ENCODE assay signal across 18 mouse cellular contexts in genomic region chr11:56307051-56307450, GRCm38 (mm10).
DNase-seq lines count a peak whose midpoint lies in the region; ATAC-seq and TF ChIP-seq lines count a peak whose summit lies in the region.
"Had no signal": no experiment of that assay in that cellular context is flagged by ENCODE, and none has a peak within 500 bp of the region (broad histone marks: within the 10 kb centered on the region; RNA-seq: fewer than 3 reads in every experiment).

No protein-coding gene starts in this region.

- no peak overlapping the region for H3K9ac ChIP-seq in kidney, embryonic 15.5 days
- H3K9ac ChIP-seq: hindbrain, embryonic 12.5 days; limb, embryonic 13.5 days; midbrain, embryonic 13.5 days; neural tube, embryonic 13.5 days had no signal

- no peaks in the 10 kb centered on the region for H3K36me3 ChIP-seq in kidney, embryonic 15.5 days
- no peaks in the 10 kb centered on the region for H3K36me3 ChIP-seq in testis, adult 2 months (ENCODE audit: control insufficient read depth, insufficient read depth, low read length)
- H3K36me3 ChIP-seq: hindbrain, embryonic 12.5 days; limb, embryonic 13.5 days; midbrain, embryonic 13.5 days; neural tube, embryonic 13.5 days had no signal

- TF ChIP-seq CTCF in testis, adult 2 months (IDR thresholded peaks at IDR 0.05; ENCODE audit: control insufficient read depth, insufficient read depth, insufficient replicate concordance, low read depth, low read length), result peak; percentile 9; the same call in 1 of the 2 replicates

- no peaks in the 10 kb centered on the region for H3K4me1 ChIP-seq in kidney, embryonic 15.5 days
- no peaks in the 10 kb centered on the region for H3K4me1 ChIP-seq in testis, adult 2 months (ENCODE audit: control insufficient read depth, insufficient read depth, low read length)
- H3K4me1 ChIP-seq: hindbrain, embryonic 12.5 days; limb, embryonic 13.5 days; midbrain, embryonic 13.5 days; neural tube, embryonic 13.5 days had no signal

- DNase-seq in adrenal gland, adult 2 months, result peak; percentile 4
- DNase-seq in adrenal gland, adult 18-20 months (ENCODE audit: low spot score in 2 of 2), result no peak
- peak; percentile 2 to 4 for DNase-seq in kidney, postnatal 4 days
- no peak for DNase-seq in testis, postnatal 14 days (ENCODE audit: low spot score)
- DNase-seq in heart, postnatal 25 days (ENCODE audit: low spot score), result no peak
- DNase-seq: adrenal gland, postnatal 25 days; cerebellum, adult 11-12 months; kidney, adult 8-10 months; lung, postnatal 10 days; right cerebral cortex, adult 18-20 months; thymus, adult 2 months had no signal

- no peak for ATAC-seq in kidney, embryonic 15.5 days (replicated peaks; ENCODE audit: low FRiP score)
- ATAC-seq in megakaryocyte-erythroid progenitor cell, adult 5-6 weeks (replicated peaks; ENCODE audit: low FRiP score, low TSS enrichment, poor library complexity, severe bottlenecking), result no peak
- ATAC-seq: midbrain, embryonic 13.5 days had no signal

- no peak overlapping the region for H3K4me3 ChIP-seq in kidney, embryonic 15.5 days (replicated peaks)
- H3K4me3 ChIP-seq in testis, adult 2 months (ENCODE audit: control insufficient read depth, low read depth, low read length), result no peak overlapping the region
- H3K4me3 ChIP-seq: hindbrain, embryonic 12.5 days; limb, embryonic 13.5 days; midbrain, embryonic 13.5 days; neural tube, embryonic 13.5 days had no signal

- no peak overlapping the region for H3K27ac ChIP-seq in kidney, embryonic 15.5 days
- H3K27ac ChIP-seq in testis, adult 2 months (ENCODE audit: control insufficient read depth, insufficient read depth, low read depth, low read length), result no peak overlapping the region
- H3K27ac ChIP-seq: hindbrain, embryonic 12.5 days; limb, embryonic 13.5 days; midbrain, embryonic 13.5 days; neural tube, embryonic 13.5 days had no signal

- H3K4me2 ChIP-seq in kidney, embryonic 15.5 days, result no peak overlapping the region
- H3K4me2 ChIP-seq: hindbrain, embryonic 12.5 days; limb, embryonic 13.5 days; midbrain, embryonic 13.5 days; neural tube, embryonic 13.5 days had no signal

- H3K27me3 ChIP-seq in kidney, embryonic 15.5 days, result no peaks in the 10 kb centered on the region
- no peaks in the 10 kb centered on the region for H3K27me3 ChIP-seq in testis, adult 2 months (ENCODE audit: control insufficient read depth, insufficient read depth, low read length)
- H3K27me3 ChIP-seq: hindbrain, embryonic 12.5 days; limb, embryonic 13.5 days; midbrain, embryonic 13.5 days; neural tube, embryonic 13.5 days had no signal

- no peak for TF ChIP-seq POLR2A in testis, adult 2 months (IDR thresholded peaks at IDR 0.05; ENCODE audit: control insufficient read depth, low read depth, low read length)

- WGBS in kidney, embryonic 15.5 days, result 33% methylated on average over 3 of the region's 3 CpGs

- no peaks in the 10 kb centered on the region for H3K9me3 ChIP-seq in kidney, embryonic 15.5 days (replicated peaks)
- H3K9me3 ChIP-seq: hindbrain, embryonic 12.5 days; limb, embryonic 13.5 days; midbrain, embryonic 13.5 days; neural tube, embryonic 13.5 days had no signal

- intact Hi-C loops in heart, postnatal 25 days (cut with DNase I), result no loop called here

Comparison
In these comparisons a context has a peak if more than half of its experiments do, and no peak if none do; other contexts are left out.
1. DNase-seq: peak in adrenal gland, adult 2 months (single experiment) and kidney, postnatal 4 days (2 of 2); none in adrenal gland, adult 18-20 months (0 of 2), testis, postnatal 14 days (single experiment) and heart, postnatal 25 days (single experiment).